Mouse (Mus musculus) layer of hippocampus, adult 11-12 months (tissue): ENCODE results near the gene 4933411K16Rik.
A peak's percentile ranks its signal among the peaks of the same experiment; 100 is the strongest.

Experiments used
- DNase-seq: peaks from one replicate; pipeline ENCODE4 v3.0.0; 2022; ENCODE audit warnings: low spot score

The 4933411K16Rik gene

DNA sequence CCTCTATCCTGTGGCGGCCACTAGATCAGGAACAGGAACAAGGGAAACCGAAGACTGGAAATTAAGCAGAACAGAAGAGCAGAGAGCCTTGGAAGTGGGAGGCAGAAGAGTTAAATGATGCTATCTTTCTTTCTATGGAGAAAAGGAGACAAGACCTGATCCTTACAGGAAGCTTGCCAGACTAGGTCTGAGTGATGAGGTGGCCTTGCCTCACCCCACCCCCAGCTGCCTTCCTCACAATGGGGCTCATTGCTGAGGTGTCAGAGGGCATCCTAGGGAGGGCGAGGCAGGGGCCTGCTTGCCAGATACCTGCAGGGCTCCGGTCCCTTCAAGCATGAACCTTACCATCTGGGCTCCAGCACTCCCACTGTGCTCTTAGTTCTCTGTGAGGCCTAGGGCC, at the start of gene 4933411K16Rik:
Gene 4933411K16Rik, plus strand, starts transcription at position 301 of the 400 bp plus-strand sequence.
- no peak for DNase-seq

GRCm38 (mm10) chr19:42004258-42004657, 47.8 kb upstream of the 4933411K16Rik start:
- DNase-seq, result no peak

DNA sequence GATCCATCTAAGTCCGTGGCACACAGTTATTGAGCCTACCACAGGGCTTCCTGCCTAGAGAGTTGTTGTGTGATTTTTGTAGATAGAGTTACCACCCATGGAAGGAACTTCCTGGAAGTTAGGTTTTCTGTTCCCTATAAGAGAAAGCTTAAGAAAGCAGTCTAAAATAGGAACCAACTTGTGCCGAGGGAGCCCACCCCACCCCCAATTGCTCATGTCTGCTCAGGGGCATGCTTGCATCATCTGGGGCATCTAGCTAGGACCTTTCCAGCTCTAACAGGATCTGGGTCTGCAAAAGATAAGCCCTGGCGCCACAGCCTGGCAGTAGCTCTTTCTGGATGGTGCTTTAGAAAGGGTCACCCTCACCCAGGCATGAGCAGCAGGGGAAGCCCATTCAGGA, 46.4 kb upstream of the 4933411K16Rik start:
- peak; percentile 62 for DNase-seq

DNA sequence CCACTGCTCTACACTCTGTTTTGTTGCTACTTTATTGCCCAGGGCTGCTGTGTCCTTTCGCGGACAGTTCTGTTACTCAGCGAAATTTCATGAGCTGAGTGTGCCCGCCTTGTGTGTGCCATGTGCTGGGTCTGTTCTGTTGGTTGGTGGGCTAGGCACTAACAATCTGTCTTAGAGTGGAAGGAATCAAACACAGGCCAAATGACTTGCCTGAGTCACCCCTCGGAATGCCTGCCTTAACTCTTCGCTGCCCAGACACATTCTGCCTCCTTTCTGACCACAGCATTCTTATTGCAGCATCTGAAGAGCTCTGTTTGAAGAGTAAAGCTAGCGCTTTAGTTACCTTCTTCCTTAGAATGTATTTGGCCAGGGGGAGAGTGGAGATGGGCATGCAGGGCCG, 45.5 kb upstream of the 4933411K16Rik start:
- DNase-seq, result no peak

DNA sequence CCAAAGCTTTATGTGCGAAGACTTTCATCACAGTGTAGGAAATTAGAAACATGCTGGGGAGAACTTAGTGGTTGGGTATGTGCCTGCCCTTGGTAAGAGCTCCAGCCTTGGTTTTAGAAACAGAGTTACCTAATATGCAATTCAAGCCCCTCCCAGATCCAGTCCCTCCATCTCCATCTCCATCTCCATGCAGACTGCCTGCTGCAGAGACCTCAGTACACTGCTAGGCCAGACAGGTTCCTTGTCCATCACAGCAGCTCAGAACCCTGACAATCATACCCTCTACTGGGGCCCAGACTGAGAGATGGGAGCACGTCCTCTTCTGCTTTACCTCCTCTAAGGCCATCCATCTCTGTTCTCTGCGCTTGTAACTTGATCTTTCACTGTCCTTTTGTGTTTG, 43.5 kb upstream of the 4933411K16Rik start:
- no peak for DNase-seq

DNA sequence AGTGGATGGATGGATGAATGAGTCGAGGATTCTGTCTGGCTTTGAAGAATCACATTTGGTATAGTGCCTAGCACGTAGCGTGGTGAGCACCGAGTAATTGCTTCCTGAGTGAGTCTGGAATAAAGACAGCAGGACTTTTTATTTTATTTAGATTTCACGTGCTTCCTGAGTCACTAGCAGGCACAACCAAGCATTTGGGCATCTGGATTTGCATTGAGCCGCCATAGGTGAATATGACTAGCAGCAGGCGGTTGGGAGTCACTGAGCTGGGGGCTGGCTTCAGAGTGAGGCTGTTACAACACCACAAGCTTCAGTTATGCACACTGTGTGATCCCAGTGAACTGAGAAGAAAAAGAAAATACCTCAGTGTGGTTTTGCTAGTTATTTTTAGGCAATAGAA, 43.0 kb upstream of the 4933411K16Rik start:
- DNase-seq, result no peak

GRCm38 (mm10) chr19:42010436-42010835, 41.6 kb upstream of the 4933411K16Rik start:
- DNase-seq, result no peak

DNA sequence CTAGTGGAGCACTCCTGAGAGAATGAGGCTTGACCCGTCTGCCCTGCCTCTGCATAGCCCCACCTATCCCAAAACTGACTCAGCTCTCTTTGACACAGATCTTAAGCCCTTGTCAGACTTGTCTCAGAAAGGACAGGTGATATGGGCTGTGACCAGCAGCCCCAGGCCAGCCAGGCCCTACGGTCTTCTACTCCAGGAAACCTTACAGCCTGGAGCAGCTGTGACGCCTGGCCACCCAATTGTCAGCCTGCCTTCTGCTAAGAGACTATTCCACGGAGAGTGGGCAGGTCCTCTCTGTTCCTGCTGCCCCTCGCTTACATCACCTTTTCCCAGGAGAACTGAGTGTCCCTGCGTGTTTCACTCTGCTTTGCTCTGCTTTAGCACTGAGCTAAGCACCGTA, 40.9 kb upstream of the 4933411K16Rik start:
- DNase-seq, result no peak

GRCm38 (mm10) chr19:42014231-42014825, 37.7 kb upstream of the 4933411K16Rik start:
- DNase-seq, result no peak

DNA sequence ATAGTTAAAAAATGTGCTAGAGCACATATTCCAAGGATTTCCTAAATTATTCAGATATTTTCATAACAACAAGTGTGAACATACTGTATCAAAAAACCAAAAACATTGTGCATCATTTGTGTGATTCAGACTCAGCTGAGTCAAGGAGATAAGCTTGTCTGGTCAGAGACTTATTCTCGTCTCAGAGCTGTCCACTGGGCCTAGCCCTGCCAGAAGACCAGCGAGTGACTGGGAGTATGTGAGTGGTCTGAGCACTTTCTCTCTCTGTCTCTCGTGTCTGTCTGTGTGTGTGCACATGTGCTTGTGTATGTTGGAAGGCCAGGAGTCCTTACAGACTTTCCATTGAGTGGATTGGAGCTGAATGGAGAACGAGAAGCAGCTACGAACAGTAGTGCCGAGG, 37.0 kb upstream of the 4933411K16Rik start:
- no peak for DNase-seq

DNA sequence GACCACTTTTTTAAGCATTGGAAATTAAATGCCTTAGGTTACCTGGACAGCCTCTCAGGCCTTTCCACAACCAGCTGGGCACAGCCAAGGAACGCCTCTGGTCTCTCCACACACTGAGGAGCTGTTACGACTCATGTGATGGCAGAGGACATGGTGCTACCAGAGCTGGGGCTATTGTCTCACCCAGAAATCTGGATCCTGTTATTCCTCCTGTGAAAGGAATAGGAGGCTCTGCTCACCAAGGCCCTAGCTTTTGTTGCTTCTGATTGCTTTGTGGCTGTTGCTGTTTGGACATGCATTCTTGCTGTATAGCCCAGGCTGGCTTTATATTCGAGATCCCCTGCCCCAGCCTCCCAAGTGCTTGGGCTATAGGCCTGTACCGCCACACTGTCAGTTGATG, 35.8 kb upstream of the 4933411K16Rik start:
- no peak for DNase-seq

DNA sequence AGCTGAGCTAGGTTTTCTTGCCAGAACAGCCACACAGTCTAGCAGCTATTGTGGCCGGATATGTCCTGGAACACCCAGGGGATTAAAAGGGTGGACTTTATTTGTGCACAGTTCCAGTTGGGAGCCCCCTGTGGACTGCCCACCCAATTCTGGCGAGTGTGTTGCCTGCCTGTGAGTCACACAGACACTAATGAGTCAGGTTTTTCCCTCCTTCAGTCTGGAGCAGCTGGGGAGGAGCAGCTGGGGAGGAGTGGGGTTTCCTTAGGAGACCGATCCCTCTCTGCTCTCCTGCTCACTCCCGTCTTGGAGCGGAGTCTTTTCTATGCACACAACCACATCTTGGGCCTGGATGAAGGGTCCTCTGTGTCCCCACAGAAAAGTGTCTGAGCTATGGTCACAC, 35.2 kb upstream of the 4933411K16Rik start:
- DNase-seq, result no peak

DNA sequence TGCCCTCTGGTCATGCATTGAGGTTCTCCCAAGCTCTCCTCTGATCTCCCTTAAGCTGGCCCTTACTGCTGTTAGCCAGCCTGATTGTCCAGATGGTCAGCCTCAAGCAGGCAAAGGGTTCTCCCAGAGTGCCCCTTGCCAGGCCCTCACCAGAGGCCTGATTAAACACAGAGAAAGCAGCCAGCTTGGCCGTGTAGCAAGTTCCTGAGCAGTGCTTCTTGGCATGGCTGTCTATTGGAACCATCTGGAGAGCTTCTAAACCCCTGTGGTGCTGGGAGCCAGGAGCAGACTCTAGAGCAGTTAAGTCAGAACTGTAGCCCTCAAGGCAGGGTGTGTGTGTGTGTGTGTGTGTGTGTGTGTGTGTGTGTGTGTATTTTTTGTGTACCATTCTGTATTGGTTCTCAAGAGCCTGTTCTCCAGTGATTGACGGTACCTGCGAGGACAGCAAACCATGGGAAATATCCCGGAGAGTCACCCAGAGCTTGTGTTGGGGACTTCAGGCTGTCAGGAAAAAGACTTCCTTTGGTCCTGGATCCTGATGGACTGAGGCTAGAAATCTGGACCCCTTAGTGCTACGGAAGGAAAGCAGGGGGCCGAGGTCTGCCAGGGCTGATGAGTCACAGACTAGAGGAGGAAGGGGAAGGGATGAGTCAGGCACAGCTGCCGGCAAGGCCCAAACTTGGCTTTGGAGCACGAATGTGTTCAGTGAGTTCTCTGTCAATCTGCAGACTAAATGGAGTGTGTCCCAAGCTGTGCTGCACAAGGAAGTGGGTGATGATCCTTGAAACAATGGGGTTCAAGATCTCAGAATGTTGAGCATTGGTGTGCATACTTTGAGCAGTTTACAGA, 34.4 kb upstream of the 4933411K16Rik start:
- DNase-seq, result peak; percentile 67

DNA sequence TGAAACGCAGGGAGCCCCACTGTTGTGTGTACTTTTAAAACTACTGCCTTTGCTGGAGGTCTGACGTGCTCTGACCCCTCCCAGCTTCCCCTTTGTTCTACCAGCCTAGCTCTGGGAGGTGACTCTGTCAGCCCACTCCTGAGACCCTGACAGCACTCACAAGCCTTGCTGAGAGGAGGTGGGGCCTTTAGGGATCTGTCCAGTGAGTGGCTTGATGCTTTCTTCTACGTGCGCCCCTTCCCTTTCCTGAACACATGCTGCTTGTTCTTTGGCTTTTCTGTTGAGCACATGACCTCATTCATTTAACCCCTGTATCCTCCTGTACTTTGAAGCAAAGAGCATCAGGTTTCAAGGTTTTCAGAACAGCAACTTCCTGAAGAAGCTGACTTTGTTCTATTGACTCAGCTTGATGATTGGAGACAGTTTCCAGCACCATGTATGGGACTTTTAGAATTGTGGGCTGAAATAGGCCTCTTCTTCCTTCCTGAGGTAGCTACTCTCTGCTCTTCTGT, 33.0 kb upstream of the 4933411K16Rik start:
- no peak for DNase-seq

- no peak for DNase-seq
Measured at GRCm38 (mm10) chr19:42021681-42022541, 30.1 kb upstream of the 4933411K16Rik start.

DNA sequence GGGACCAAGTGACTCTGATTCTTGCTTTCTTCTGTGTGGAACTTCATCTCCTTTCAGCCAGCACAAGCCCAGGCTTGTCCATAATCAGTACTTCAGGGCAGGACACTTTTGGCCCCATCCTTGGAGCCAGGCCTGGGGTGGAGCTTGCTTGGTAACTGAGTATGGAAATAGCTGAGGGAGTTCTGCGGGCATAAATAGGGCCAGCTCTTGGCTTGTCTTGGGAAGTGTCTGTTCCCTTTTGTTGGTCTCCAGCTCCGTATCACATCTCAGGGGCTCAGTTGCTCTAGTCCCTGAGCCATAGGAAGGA, 29.6 kb upstream of the 4933411K16Rik start:
- DNase-seq, result no peak

DNA sequence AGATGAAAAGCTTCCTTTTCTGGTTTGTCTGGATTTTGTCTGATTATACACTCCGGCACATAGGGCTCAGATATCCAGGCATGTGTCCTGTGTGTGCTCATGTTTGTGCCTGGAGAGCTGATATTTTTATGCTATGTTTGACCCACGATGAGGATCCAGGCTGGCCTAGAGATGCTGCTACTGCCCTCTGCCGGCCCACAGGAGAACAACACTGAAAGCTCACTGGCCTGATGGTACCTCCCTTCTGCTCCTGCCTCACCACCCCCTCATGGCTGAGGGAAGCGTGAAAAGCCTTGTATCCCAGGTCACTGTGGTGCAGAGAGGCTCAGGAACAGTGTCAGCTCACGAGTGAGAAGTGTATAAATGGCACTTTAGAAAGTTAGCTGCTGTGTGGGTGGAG, 25.9 kb upstream of the 4933411K16Rik start:
- peak; percentile 87 for DNase-seq

- no peak for DNase-seq
Measured at GRCm38 (mm10) chr19:42031112-42031511, 20.9 kb upstream of the 4933411K16Rik start.

DNA sequence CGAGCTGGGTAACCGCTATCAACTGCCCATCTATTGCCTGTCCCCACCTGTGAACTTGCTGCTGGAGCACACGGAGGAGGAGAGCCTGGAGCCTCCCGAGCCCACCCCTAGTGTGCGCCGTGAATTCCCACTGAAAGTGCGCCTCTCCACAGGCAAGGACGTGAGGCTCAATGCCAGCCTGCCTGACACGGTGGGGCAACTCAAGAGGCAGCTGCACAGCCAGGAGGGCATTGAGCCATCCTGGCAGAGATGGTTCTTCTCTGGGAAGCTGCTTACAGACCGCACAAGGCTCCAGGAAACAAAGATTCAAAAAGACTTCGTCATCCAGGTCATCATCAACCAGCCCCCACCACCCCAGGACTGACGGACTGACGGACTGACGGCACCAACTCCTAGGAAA, 18.4 kb upstream of the 4933411K16Rik start:
- no peak for DNase-seq

DNA sequence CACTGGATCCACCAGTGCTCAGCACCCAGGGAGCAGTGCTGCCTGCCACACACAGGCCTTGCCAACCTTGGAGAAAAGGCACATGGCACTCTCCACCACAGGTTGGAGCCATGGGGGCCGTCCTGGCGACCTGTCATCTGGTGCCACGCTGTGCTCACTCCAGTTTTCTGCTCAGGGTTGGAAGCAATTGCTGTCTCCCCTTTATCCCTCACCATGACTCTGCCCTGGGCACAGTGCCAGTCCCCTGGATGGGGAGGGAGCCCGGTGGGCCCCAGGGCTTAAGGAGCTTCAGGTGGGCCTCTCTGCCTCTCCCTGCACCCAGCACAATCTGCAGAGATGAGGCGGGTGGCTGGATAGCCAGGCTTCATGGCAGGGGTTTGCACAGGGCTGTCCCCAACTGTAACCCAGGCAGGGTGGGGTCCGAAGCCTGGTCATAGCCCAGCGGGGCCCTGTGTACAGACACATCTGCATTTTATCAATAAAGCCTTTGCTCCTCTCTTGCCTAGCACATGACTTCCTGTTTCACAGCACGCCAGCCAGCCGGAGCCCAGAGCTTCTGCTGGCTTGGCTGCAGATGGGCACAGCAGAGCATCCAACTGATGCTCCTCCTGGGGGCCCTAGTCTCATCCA, 17.8 kb upstream of the 4933411K16Rik start:
- DNase-seq, result no peak

- peak; percentile 41 for DNase-seq
Measured at GRCm38 (mm10) chr19:42034881-42035455, 17.1 kb upstream of the 4933411K16Rik start.
